Mouse (Mus musculus) testis, adult 2 months (tissue): ENCODE data around the gene Cyb5r3.

Source experiments
- CTCF ChIP-seq: fragments of 200-500 bp; IDR thresholded peaks from 2 replicates; pipeline ENCODE4 v1.5.1; 2012; ENCODE audit warnings: low read depth, mild to moderate bottlenecking, inconsistent platforms, low read length, moderate library complexity; ENCODE audit not compliant: control insufficient read depth, insufficient read depth, insufficient replicate concordance
- POLR2A ChIP-seq: fragments of 200-500 bp; IDR thresholded peaks from 2 replicates; pipeline ENCODE4 v1.6.1; 2012; ENCODE audit warnings: low read depth, mild to moderate bottlenecking, inconsistent platforms, low read length, moderate library complexity; ENCODE audit not compliant: control insufficient read depth

DNA sequence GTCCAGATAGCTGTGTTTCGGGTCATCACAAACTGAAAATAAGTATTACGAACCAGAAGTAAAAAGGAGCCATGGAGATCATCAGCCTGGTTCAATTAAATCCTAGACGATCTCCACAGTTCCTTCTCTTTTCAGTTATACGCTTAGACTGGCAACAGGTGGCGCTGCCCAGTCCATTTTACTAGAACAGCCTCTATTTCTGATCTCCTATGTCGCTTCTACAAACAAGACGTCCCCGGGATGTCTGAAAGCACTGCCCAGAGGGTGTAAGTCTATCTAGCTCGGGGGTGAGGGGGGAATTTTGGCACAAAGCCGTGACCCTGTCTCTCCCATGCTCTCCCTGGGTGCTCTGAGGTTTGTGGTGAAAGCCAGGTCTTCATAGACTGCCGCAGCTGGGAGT lies 37.8 kb upstream of the Cyb5r3 start:
- TF ChIP-seq POLR2A: no peak
- TF ChIP-seq CTCF: no peak
